Mouse (Mus musculus) lung, embryonic 16.5 days (tissue): ENCODE measurements around the gene Tyk2. TPM values are rescaled to one million over a fixed set of nuclear protein-coding genes. Genes with fewer than 3 reads are reported as not detected.
A peak's percentile ranks its signal among the peaks of the same experiment; 100 is the strongest.

Experiments
- ATAC-seq: fragments of 200-750 bp; cut with Nextera tagmentation; 2 replicates; pipeline ENCODE4 v1.8.0; 2017; ENCODE audit warnings: low read depth, mild to moderate bottlenecking, moderate library complexity
- H3K27ac ChIP-seq: fragments of 300-500 bp; sonication (generic); 2 replicates; pipeline ENCODE4 v1.5.1; 2014; ENCODE audit warnings: mild to moderate bottlenecking, control low read depth, low read length
- H3K27me3 ChIP-seq: fragments of 300-500 bp; sonication (generic); 2 replicates; pipeline ENCODE4 v1.6.1; 2014; ENCODE audit warnings: low read depth, low read length, mixed read lengths; ENCODE audit not compliant: control insufficient read depth, insufficient read depth
- H3K36me3 ChIP-seq: fragments of 300-500 bp; sonication (generic); 2 replicates; pipeline ENCODE4 v1.6.1; 2014; ENCODE audit warnings: low read length; ENCODE audit not compliant: control insufficient read depth, insufficient read depth
- H3K4me1 ChIP-seq: fragments of 300-500 bp; sonication (generic); replicated peaks from 2 replicates; pipeline ENCODE4 v1.6.1; 2014; ENCODE audit warnings: low read length, mixed read lengths; ENCODE audit not compliant: control insufficient read depth, insufficient read depth
- H3K4me2 ChIP-seq: fragments of 300-500 bp; sonication (generic); 2 replicates; pipeline ENCODE4 v1.6.1; 2014; ENCODE audit warnings: low read depth, low read length, control low read depth
- H3K4me3 ChIP-seq: fragments of 300-500 bp; sonication (generic); 2 replicates; pipeline ENCODE4 v1.5.1; 2014; ENCODE audit warnings: mild to moderate bottlenecking, low read length, control low read depth
- H3K9ac ChIP-seq: fragments of 300-500 bp; sonication (generic); 2 replicates; pipeline ENCODE4 v1.6.1; 2014; ENCODE audit warnings: low read length, control low read depth
- H3K9me3 ChIP-seq: fragments of 300-500 bp; sonication (generic); 2 replicates; pipeline ENCODE4 v1.6.1; 2016; ENCODE audit warnings: low read length; ENCODE audit not compliant: control insufficient read depth
- WGBS: fragments of 180-500 bp; shearing (Covaris S2); extraction: QIAGEN DNeasy Blood & Tissue Kit; methylation state at CpG from one replicate; pipeline ENCODE4 v1.1.7; 2014; 5-methylcytosine and 5-hydroxymethylcytosine counted together
- polyA plus RNA-seq: library from polyadenylated mRNA; unstranded; fragments of >200 nt; fragmentation: Nextera tagmentation; extraction: Ambion mirVana; gene quantifications from 2 replicates; pipeline ENCODE4 v1.2.1, GENCODE M21; 2015

Tyk2 gene
- polyA plus RNA-seq, 1 experiment from 2014 or later, result 16.9 TPM

GRCm38 (mm10) chr9:21083324-21083723 lies 47.7 kb downstream of the Tyk2 start:
- Histone ChIP-seq H3K27me3 (no peaks in the 10 kb centered on the region), H3K27ac (no peak overlapping the region), H3K4me2 (no peak overlapping the region), H3K36me3 (peaks cover 80% of the 10 kb centered on the region), H3K9ac (no peak overlapping the region), H3K9me3 (no peaks in the 10 kb centered on the region), H3K4me3 (no peak overlapping the region), H3K4me1 (no peaks in the 10 kb centered on the region)
- no peak for ATAC-seq
- WGBS, result 72% methylated on average over 3 of the region's 3 CpGs

- H3K9me3 ChIP-seq, result no peaks in the 10 kb centered on the region
- H3K9ac ChIP-seq, result no peak overlapping the region
- H3K4me3 ChIP-seq, result no peak overlapping the region
- 83% methylated on average over 9 of the region's 9 CpGs for WGBS
- peaks cover 83% of the 10 kb centered on the region for H3K36me3 ChIP-seq
- H3K4me2 ChIP-seq, result no peak overlapping the region
- no peaks in the 10 kb centered on the region for H3K4me1 ChIP-seq
- H3K27ac ChIP-seq, result no peak overlapping the region
- no peaks in the 10 kb centered on the region for H3K27me3 ChIP-seq
- ATAC-seq, result no peak
Observed at GRCm38 (mm10) chr9:21081127-21081526, 49.9 kb downstream of the Tyk2 start.

- no peak overlapping the region for H3K9ac ChIP-seq
- no peak overlapping the region for H3K4me2 ChIP-seq
- 80% methylated on average over 3 of the region's 3 CpGs for WGBS
- ATAC-seq, result no peak
- H3K27ac ChIP-seq, result no peak overlapping the region
- H3K36me3 ChIP-seq, result peaks cover 52% of the 10 kb centered on the region
- no peaks in the 10 kb centered on the region for H3K9me3 ChIP-seq
- H3K4me1 ChIP-seq, result peaks cover 7% of the 10 kb centered on the region
- no peaks in the 10 kb centered on the region for H3K27me3 ChIP-seq
- no peak overlapping the region for H3K4me3 ChIP-seq
Observed at GRCm38 (mm10) chr9:21075625-21076024, 55.4 kb downstream of the Tyk2 start.

GRCm38 (mm10) chr9:21074173-21074572 lies 56.9 kb downstream of the Tyk2 start:
- peaks cover 37% of the 10 kb centered on the region for H3K36me3 ChIP-seq
- no peak for ATAC-seq
- peak overlapping the region; percentile 62; the same call in 1 of the 2 replicates for H3K27ac ChIP-seq
- H3K27me3 ChIP-seq, result no peaks in the 10 kb centered on the region
- WGBS, result 82% methylated on average over 1 of the region's 1 CpGs
- no peak overlapping the region for H3K4me3 ChIP-seq
- no peak overlapping the region for H3K9ac ChIP-seq
- H3K4me2 ChIP-seq, result 0 out of 2 replicates have a peak overlapping the region, but pooled peaks have one; percentile 78
- peaks cover 7% of the 10 kb centered on the region for H3K4me1 ChIP-seq
- no peaks in the 10 kb centered on the region for H3K9me3 ChIP-seq

GRCm38 (mm10) chr9:21073044-21073840 lies 57.8 kb downstream of the Tyk2 start, which contains the start of the genes Gm49373 and Fdx1l:
TSS of gene Gm49373 (minus strand) at chr9:21073096.
TSS of gene Fdx1l (minus strand) at chr9:21073614.
- peaks cover 28% of the 10 kb centered on the region for H3K36me3 ChIP-seq
- peak; percentile 95 for ATAC-seq

GRCm38 (mm10) chr9:21072641-21073040 lies 58.4 kb downstream of the Tyk2 start:
- Histone ChIP-seq H3K36me3 (peaks cover 24% of the 10 kb centered on the region), H3K9me3 (no peaks in the 10 kb centered on the region), H3K9ac (peak overlapping the region; percentile 78), H3K27ac (no peak overlapping the region), H3K4me3 (peak overlapping the region; percentile 68), H3K27me3 (no peaks in the 10 kb centered on the region), H3K4me2 (peak overlapping the region; percentile 78), H3K4me1 (peaks cover 7% of the 10 kb centered on the region)
- ATAC-seq, result peak; percentile 2; the same call in 1 of the 2 replicates
- 6% methylated on average over 4 of the region's 4 CpGs for WGBS

More at GRCm38 (mm10) chr9:21073044-21073840, 57.8 kb downstream of the Tyk2 start, which contains the start of the genes Gm49373 and Fdx1l:
- Histone ChIP-seq H3K4me1 (peaks cover 7% of the 10 kb centered on the region), H3K27ac (peak within 1 kb of the TSS; percentile 62), H3K27me3 (no peaks in the 10 kb centered on the region), H3K9ac (peak within 1 kb of the TSS; percentile 78), H3K4me2 (peak within 1 kb of the TSS; percentile 78), H3K9me3 (no peaks in the 10 kb centered on the region), H3K4me3 (peak within 1 kb of the TSS; percentile 68)
- 2% methylated on average over 58 of the region's 58 CpGs for WGBS

GRCm38 (mm10) chr9:21067006-21067684 lies 63.9 kb downstream of the Tyk2 start, which contains the start of gene Zglp1:
TSS of gene Zglp1 (minus strand) at chr9:21067093.
- WGBS, result 79% methylated on average over 27 of the region's 27 CpGs
- no peak for ATAC-seq
- Histone ChIP-seq H3K9me3 (no peaks in the 10 kb centered on the region), H3K4me1 (no peaks in the 10 kb centered on the region; the same call in none of the 2 replicates), H3K36me3 (peaks cover 12% of the 10 kb centered on the region), H3K27me3 (no peaks in the 10 kb centered on the region), H3K4me3 (no peak within 1 kb of the TSS), H3K27ac (no peak within 1 kb of the TSS), H3K9ac (no peak within 1 kb of the TSS), H3K4me2 (no peak within 1 kb of the TSS)

- no peak overlapping the region for H3K9ac ChIP-seq
- no peak overlapping the region for H3K4me2 ChIP-seq
- no peaks in the 10 kb centered on the region for H3K4me1 ChIP-seq
- no peaks in the 10 kb centered on the region for H3K9me3 ChIP-seq
- 87% methylated on average over 2 of the region's 2 CpGs for WGBS
- no peaks in the 10 kb centered on the region for H3K27me3 ChIP-seq
- H3K36me3 ChIP-seq, result peaks cover 12% of the 10 kb centered on the region
- no peak for ATAC-seq
- H3K4me3 ChIP-seq, result no peak overlapping the region
- no peak overlapping the region for H3K27ac ChIP-seq
Observed at GRCm38 (mm10) chr9:21062928-21063327, 68.1 kb downstream of the Tyk2 start.
